Mouse (Mus musculus) MEL (cell line): ENCODE measurements around the gene Dlgap1. TPM values are rescaled to one million over a fixed set of nuclear protein-coding genes. Genes with fewer than 3 reads are reported as not detected.

Experiments used
- CHD1 ChIP-seq: IDR thresholded peaks from 2 replicates; pipeline ENCODE4 v1.6.1; 2012; ENCODE audit warnings: low read depth, mild to moderate bottlenecking, inconsistent platforms, low read length, improper control_type of control experiment
- CHD2 ChIP-seq: IDR thresholded peaks from 2 replicates; pipeline ENCODE4 v1.6.1; 2011; ENCODE audit warnings: low read length, improper control_type of control experiment
- CTCF ChIP-seq, 3 experiments: IDR thresholded peaks in 2 of 3; conservative IDR thresholded peaks in 1 of 3; 2 replicates each; pipeline ENCODE4 v1.5.1; 2011 to 2012; ENCODE audit warnings: low read length in 3 of 3, low read depth in 2 of 3, mild to moderate bottlenecking in 2 of 3, improper control_type of control experiment in 1 of 3, inconsistent platforms in 1 of 3, mixed read lengths in 1 of 3, moderate library complexity in 1 of 3; ENCODE audit not compliant: control insufficient read depth in 1 of 3, insufficient read depth in 1 of 3, poor library complexity in 1 of 3, severe bottlenecking in 1 of 3
- E2F4 ChIP-seq: IDR thresholded peaks from 2 replicates; pipeline ENCODE4 v1.6.1; 2011; ENCODE audit warnings: low read depth, low read length, improper control_type of control experiment, borderline replicate concordance
- ELF1 ChIP-seq: IDR thresholded peaks from 2 replicates; pipeline ENCODE4 v1.6.1; 2014; ENCODE audit warnings: low read depth, mild to moderate bottlenecking, inconsistent platforms, low read length, improper control_type of control experiment, moderate library complexity
- EP300 ChIP-seq, 2 experiments: IDR thresholded peaks; 2 replicates each; pipeline ENCODE4 v1.6.1; 2011; ENCODE audit warnings: improper control_type of control experiment in 2 of 2, low read length in 2 of 2, low read depth in 1 of 2, mild to moderate bottlenecking in 1 of 2
- ETS1 ChIP-seq: IDR thresholded peaks from 2 replicates; pipeline ENCODE4 v1.6.1; 2012; ENCODE audit warnings: low read depth, mild to moderate bottlenecking, inconsistent platforms, low read length, improper control_type of control experiment, moderate library complexity
- HCFC1 ChIP-seq: IDR thresholded peaks from 2 replicates; pipeline ENCODE4 v1.6.1; 2012; ENCODE audit warnings: low read depth, mild to moderate bottlenecking, inconsistent platforms, low read length, improper control_type of control experiment, moderate library complexity
- KAT2A ChIP-seq: conservative IDR thresholded peaks from 2 replicates; pipeline ENCODE4 v1.6.1; 2012; ENCODE audit warnings: low read depth, low read length, improper control_type of control experiment, inconsistent platforms
- MAFK ChIP-seq: IDR thresholded peaks from 2 replicates; pipeline ENCODE4 v1.6.1; 2011; ENCODE audit warnings: low read depth, mild to moderate bottlenecking, low read length, improper control_type of control experiment, borderline replicate concordance
- MAX ChIP-seq: IDR thresholded peaks from 2 replicates; pipeline ENCODE4 v1.6.1; 2011; ENCODE audit warnings: low read length, improper control_type of control experiment
- MYB ChIP-seq: IDR thresholded peaks from 2 replicates; pipeline ENCODE4 v1.6.1; 2011; ENCODE audit warnings: mild to moderate bottlenecking, low read depth, low read length, improper control_type of control experiment
- NRF1 ChIP-seq: IDR thresholded peaks from 2 replicates; pipeline ENCODE4 v1.6.1; 2014; ENCODE audit warnings: low read depth, mild to moderate bottlenecking, inconsistent platforms, low read length, improper control_type of control experiment, moderate library complexity; ENCODE audit not compliant: poor library complexity, insufficient read depth, severe bottlenecking
- RAD21 ChIP-seq: IDR thresholded peaks from 2 replicates; pipeline ENCODE4 v1.6.1; 2011; ENCODE audit warnings: mild to moderate bottlenecking, low read depth, low read length, improper control_type of control experiment
- RCOR1 ChIP-seq: IDR thresholded peaks from 2 replicates; pipeline ENCODE4 v1.6.1; 2012; ENCODE audit warnings: low read depth, mild to moderate bottlenecking, inconsistent platforms, low read length, improper control_type of control experiment
- SIN3A ChIP-seq: IDR thresholded peaks from 2 replicates; pipeline ENCODE4 v1.6.1; 2012; ENCODE audit warnings: low read length, improper control_type of control experiment, inconsistent platforms
- SMC3 ChIP-seq: IDR thresholded peaks from 2 replicates; pipeline ENCODE4 v1.6.1; 2011; ENCODE audit warnings: low read depth, low read length, improper control_type of control experiment
- TBP ChIP-seq: IDR thresholded peaks from 2 replicates; pipeline ENCODE4 v1.8.0; 2011; ENCODE audit warnings: low read depth, low read length, improper control_type of control experiment
- UBTF ChIP-seq: IDR thresholded peaks from 2 replicates; pipeline ENCODE4 v1.6.1; 2012; ENCODE audit warnings: low read depth, mild to moderate bottlenecking, inconsistent platforms, low read length, improper control_type of control experiment, moderate library complexity, borderline replicate concordance; ENCODE audit not compliant: insufficient read depth
- USF2 ChIP-seq, 2 experiments: IDR thresholded peaks; 2 replicates each; pipeline ENCODE4 v1.6.1; 2011 to 2012; ENCODE audit warnings: improper control_type of control experiment in 2 of 2, low read length in 2 of 2, borderline replicate concordance in 1 of 2, inconsistent platforms in 1 of 2, low read depth in 1 of 2, mild to moderate bottlenecking in 1 of 2; ENCODE audit not compliant: insufficient read depth in 1 of 2
- ZC3H11A ChIP-seq: IDR thresholded peaks from 2 replicates; pipeline ENCODE4 v1.6.1; 2012; ENCODE audit warnings: low read depth, mild to moderate bottlenecking, inconsistent platforms, low read length, improper control_type of control experiment
- ZMIZ1 ChIP-seq: IDR thresholded peaks from 2 replicates; pipeline ENCODE4 v1.6.1; 2012; ENCODE audit warnings: low read depth, mild to moderate bottlenecking, inconsistent platforms, low read length, improper control_type of control experiment, moderate library complexity
- polyA plus RNA-seq, 2 experiments: library from polyadenylated mRNA; stranded (reverse) in 1 of 2; unstranded in 1 of 2; fragments of >175 nt in 1 of 2; fragments of >200 nt in 1 of 2; gene quantifications; 2 replicates each; pipeline versions ENCODE4 v1.2.1 to v1.2.4; 2012; ENCODE audit warnings: low replicate concordance in 2 of 2, low read depth in 1 of 2; ENCODE audit not compliant: insufficient read length in 2 of 2, insufficient read depth in 1 of 2, missing spikeins in 1 of 2
- total RNA-seq: library from RNA; depleted of rRNA; stranded (reverse); fragments of 300-350 nt; gene quantifications from 2 replicates; pipeline ENCODE4 v1.2.3, GENCODE M21; 2012

Dlgap1 gene
- total and polyA plus RNA-seq, 3 experiments, result 0.06 TPM; not detected in 2

GRCm38 (mm10) chr17:70852011-70852685 is 883.3 kb downstream of the Dlgap1 start (continued):
- TF ChIP-seq SMC3, result no peak
- TF ChIP-seq E2F4, result no peak
- peak; percentile 42; the same call in 1 of the 2 replicates for TF ChIP-seq MAX
- TF ChIP-seq TBP, result 0 out of 2 replicates have a peak, but pooled peaks have one; percentile 28
- no peak; the same call in 1 of the 2 replicates for TF ChIP-seq KAT2A
- no peak for TF ChIP-seq CTCF (IDR thresholded peaks at IDR 0.05 in 2 of 3, conservative IDR thresholded peaks at IDR 0.05 in 1 of 3; ENCODE audit: control insufficient read depth in 1 of 3, insufficient read depth in 1 of 3, low read depth in 2 of 3, low read length in 3 of 3, poor library complexity in 1 of 3, severe bottlenecking in 1 of 3)
- TF ChIP-seq USF2 (IDR thresholded peaks at IDR 0.05; ENCODE audit: borderline replicate concordance in 1 of 2, insufficient read depth in 1 of 2, low read depth in 1 of 2, low read length in 2 of 2), result no peak
- TF ChIP-seq MYB, result no peak
- peak; percentile 85; the same call in 1 of the 2 replicates for TF ChIP-seq SIN3A
- TF ChIP-seq ZMIZ1, result peak; percentile 52; the same call in 1 of the 2 replicates
- peak; percentile 57 for TF ChIP-seq HCFC1
- no peak for TF ChIP-seq RAD21
- no peak for TF ChIP-seq MAFK
- TF ChIP-seq NRF1, result no peak
- no peak; the same call in 1 of the 2 replicates for TF ChIP-seq ZC3H11A
- TF ChIP-seq CHD1, result 0 out of 2 replicates have a peak, but pooled peaks have one; percentile 79
- 0 out of 4 replicates have a peak, but pooled peaks of 1 of the 2 experiments have one; percentile 5 for TF ChIP-seq EP300 (IDR thresholded peaks at IDR 0.05; ENCODE audit: low read depth in 1 of 2, low read length in 2 of 2)
- TF ChIP-seq RCOR1, result 0 out of 2 replicates have a peak, but pooled peaks have one; percentile 37
- peak; percentile 84 for TF ChIP-seq ETS1
- 0 out of 2 replicates have a peak, but pooled peaks have one; percentile 5 for TF ChIP-seq ELF1
- TF ChIP-seq CHD2, result no peak
- no peak for TF ChIP-seq UBTF
- TF ChIP-seq, all 39 proteins: peak for 16
